Mouse (Mus musculus) frontal cortex, adult (tissue): ENCODE results near the gene Cir1.
A peak's percentile ranks its signal among the peaks of the same experiment; 100 is the strongest.

ENCODE experiments used
- ATAC-seq: cut with Nextera tagmentation; 2 replicates; pipeline ENCODE4 v1.9.2; 2017; ENCODE audit warnings: mild to moderate bottlenecking, moderate library complexity, mixed read lengths; ENCODE audit not compliant: low TSS enrichment

The Cir1 gene

GRCm38 (mm10) chr2:73301979-73302378, 10.5 kb downstream of the Cir1 start:
- ATAC-seq, result no peak

- no peak for ATAC-seq
Measured at GRCm38 (mm10) chr2:73298841-73299240, 13.7 kb downstream of the Cir1 start.

DNA sequence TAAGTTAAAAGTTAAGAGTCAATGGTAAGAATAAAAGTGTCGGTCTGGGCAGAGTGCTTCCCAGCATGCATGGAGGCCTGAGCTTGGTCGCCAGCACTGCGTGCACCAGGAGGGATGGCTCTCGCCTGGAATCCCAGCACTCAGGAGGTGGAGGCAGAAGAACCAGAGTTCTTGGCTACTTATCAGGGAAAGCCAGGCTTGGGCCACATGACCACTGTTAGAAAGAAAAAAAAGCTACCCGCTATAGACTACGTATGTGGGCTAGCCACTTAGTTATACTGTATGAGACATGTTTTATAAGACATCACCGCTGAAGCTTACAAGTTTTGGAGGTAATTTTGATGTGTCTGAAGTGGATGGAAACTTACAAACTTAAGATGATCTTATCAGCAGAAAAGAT, 14.3 kb downstream of the Cir1 start:
- no peak for ATAC-seq

- ATAC-seq, result no peak
Measured at GRCm38 (mm10) chr2:73295023-73295422, 17.5 kb downstream of the Cir1 start.

DNA sequence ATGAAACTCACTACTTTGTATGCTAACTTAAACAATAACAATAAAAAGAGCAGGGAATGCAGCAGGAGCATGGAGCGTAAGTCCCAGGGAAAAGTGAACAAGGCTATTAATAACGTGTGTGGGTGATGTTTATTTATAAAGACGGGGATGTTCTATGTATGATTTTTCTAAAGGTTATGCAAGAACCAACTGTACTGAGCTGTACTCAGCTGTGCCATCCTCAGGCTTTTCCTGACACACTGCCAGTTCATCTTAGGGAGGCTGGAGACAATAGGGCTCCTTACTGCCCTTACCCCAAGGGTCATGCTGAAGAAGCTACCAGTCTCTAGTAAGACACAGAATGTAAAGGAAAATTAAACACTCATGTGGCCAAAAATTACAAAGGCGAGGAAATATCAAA, 21.4 kb downstream of the Cir1 start:
- peak; percentile 72 for ATAC-seq

- 0 out of 2 replicates have a peak, but pooled peaks have one; percentile 57 for ATAC-seq
Measured at GRCm38 (mm10) chr2:73285630-73286029, 26.9 kb downstream of the Cir1 start.

GRCm38 (mm10) chr2:73281707-73282106, 30.8 kb downstream of the Cir1 start:
- no peak for ATAC-seq

DNA sequence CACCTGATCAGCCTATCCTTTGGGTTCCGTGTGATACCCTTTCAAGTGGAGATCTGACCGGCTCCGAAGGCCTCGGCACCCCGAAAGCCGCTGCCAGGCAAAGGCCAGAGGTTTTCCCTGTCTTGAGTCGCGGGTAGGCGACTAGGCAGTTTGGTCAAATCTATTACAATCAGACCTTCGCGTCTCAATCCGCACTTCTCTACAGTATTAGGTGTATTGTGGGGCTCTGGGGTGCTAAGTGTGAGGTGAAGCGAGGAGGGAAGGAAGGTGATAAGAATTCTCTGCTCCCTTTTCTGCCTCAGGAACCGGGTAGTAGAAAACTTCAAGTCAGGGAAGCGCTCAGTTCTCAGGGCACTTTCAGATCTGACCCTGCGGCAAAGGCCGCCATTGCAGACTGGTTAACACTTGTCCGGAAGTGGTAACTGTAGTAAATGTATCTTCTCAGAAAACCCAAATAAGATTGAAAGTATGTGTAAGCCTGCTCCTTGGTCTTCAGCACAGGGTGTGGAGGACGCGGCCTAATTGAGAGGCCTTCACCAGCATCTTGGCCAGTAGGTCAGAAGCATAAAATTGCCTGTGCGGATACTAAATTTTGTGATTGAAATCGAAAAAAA, 31.3 kb downstream of the Cir1 start:
- no peak for ATAC-seq

DNA sequence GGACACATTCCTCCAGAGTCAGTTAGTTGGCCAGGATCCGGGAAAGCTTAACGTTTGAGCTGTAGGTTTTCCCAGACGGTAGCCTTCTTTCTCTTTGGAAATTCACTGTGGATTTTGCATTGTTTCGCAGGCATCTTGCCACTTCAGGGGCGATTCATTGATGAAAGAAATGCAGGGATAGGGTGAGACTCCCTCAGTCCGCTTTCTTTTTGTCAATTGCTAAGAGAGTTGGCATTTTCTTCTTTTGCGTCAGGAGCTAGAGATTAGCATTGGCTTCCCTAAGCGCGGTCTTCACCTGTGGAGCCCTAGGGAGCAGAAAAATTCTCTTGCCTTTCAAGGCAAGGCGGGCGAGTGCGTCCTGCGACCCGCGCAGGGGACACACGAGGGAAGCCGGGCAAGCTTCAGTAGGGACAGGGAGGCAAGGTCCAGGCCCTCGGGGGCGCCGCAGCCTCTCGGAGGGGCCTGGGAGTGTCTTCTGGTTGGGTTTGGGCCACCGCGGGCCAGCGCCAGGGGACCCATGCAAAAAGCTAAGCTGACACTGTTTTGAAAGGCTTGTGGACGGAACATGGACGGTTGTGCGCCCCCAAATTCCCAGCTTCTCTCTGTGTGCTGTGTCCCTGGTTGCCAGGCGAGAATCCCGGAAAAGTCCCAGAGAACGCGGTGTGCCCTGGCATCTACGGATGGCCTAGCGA, 32.0 kb downstream of the Cir1 start:
- ATAC-seq, result no peak

DNA sequence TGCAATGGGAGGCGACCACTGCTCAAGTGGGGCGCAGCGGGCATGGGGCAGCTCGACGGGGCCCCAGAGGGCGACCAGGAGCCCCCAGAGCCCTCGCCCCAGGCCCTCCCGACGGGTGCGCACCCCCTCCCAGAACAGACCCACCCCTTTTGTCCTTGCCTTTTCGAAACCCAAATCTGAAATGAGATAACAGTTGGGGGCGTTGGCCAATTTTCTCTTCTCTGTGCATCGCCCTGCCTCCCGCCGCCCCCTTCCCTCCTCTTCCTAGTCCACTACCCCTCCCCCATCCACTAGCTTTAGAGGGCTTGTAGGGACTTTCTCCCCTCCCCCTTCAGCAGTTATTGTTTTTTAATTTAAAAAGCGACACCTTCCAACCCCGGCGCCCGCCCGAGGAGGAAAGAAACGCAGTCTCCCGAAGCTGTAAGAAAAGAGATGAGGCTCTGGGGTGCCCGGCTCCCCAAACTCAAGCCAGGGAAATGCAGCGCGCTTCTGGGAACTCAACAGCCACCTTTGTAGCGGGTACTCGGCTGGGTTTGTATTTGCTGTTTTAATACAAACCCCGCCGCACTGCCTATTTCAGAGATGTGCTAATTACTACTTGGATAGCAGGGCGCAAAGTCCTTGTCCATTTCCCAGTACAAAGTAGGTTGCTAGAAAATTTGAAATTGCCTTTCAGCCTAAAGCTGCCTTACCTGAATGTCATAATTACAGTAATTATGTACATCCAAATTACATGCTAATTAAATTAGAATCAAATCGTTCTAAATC, 33.0 kb downstream of the Cir1 start:
- ATAC-seq, result no peak

DNA sequence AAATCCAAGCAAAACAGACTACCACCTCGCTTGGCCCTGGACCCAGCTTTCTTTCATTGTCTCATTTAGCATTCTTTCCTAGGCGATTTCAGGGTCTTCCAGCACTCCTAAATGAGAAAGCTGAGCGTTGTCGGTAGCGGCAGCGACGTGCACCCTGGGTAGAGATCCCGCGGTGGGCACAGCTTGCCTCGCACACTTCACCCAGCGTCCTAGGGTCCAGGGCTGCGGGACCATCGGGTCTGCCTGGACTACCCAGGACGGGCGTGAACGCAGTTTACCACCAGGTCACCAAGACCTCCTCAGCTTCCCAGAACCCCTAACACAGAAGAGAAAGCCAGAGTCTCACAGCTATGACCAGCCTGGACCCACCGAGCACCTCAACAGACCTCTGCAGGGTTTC, 33.6 kb downstream of the Cir1 start:
- 0 out of 2 replicates have a peak, but pooled peaks have one; percentile 3 for ATAC-seq

GRCm38 (mm10) chr2:73278131-73278854, 34.2 kb downstream of the Cir1 start:
- ATAC-seq, result peak; percentile 81; the same call in 1 of the 2 replicates

DNA sequence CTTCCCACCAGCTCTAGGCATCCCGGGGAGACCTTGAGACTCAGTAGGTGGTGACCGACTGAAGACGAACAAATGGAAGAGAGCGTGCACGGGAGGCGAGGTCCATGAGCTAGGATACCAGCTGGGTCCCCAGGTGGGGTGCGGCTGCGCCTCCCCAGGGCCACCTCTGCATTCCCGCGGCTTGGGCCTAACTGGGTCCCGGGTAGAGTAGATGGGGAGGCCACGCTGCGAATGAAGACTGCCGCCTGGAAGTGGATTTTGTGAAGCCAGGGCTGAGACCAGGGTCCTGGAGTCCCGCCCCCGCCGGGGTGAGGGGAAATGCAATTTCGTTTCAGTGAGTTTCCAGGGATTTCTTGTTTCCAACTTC, 34.8 kb downstream of the Cir1 start:
- no peak for ATAC-seq

GRCm38 (mm10) chr2:73277021-73277708, 35.3 kb downstream of the Cir1 start:
- no peak for ATAC-seq

- no peak for ATAC-seq
Measured at GRCm38 (mm10) chr2:73276141-73276571, 36.3 kb downstream of the Cir1 start.

DNA sequence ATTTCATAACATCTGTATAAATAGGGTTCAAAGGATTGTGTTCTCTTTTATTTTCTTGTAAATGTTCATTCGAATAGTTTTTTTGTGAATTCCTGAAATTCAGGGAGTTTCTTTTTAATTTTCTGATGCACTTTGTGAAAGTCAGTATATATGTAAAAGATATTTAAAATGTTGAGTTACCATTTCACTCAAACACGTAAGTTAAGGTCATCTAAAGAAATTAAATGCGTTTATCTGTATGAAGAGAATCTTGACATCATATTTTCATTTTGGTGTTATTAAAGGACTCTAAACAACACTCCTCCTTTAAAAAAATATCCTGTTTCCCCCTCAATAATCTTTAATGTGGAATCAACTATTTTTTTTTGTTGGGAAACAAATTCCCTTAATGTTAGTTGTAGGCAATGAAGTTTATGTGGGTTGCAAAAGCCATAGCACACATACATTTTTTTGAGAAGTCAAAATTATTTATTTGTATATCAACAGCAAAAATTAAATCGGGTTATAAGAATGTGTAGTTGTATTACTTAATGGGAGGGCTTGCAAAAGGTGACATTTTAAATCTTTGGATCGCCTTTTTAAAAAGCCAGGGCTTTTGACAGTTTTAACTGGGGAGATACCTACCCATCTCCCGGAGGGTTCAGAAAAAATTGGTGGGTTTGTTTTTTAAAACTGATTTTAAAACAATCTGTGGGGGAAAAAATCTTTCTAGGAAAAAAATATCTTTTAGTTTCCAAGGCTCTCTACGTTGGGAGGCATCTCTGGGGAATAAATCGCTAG, 37.0 kb downstream of the Cir1 start:
- ATAC-seq, result no peak

DNA sequence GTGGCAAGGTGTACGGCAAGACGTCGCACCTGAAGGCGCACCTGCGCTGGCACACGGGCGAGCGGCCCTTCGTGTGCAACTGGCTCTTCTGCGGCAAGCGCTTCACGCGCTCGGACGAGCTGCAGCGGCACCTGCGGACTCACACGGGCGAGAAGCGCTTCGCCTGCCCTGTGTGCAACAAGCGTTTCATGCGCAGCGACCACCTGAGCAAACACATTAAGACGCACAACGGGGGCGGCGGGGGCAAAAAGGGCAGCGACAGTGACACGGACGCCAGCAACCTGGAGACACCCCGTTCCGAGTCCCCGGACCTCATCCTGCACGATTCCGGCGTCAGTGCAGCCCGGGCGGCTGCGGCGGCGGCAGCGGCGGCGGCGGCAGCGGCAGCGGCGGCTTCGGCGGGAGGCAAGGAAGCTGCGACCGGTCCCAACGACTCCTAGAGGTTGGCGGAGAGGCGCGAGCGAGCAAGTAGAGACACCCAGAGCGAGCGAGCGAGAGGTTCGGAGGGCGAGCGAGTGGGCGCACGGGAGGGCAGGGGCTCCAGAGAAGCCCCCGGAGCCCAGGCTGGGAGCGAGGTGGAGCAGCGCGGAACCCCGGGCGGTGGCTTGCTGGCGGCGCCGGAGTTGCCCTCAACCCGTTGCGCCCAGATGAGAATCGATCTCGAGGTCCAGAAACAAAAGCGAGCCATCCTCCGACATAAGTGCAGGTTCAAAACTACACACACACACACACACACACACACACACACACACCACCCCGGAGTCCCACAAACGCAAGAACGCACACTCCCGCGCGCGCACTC, 38.2 kb downstream of the Cir1 start:
- no peak for ATAC-seq

DNA sequence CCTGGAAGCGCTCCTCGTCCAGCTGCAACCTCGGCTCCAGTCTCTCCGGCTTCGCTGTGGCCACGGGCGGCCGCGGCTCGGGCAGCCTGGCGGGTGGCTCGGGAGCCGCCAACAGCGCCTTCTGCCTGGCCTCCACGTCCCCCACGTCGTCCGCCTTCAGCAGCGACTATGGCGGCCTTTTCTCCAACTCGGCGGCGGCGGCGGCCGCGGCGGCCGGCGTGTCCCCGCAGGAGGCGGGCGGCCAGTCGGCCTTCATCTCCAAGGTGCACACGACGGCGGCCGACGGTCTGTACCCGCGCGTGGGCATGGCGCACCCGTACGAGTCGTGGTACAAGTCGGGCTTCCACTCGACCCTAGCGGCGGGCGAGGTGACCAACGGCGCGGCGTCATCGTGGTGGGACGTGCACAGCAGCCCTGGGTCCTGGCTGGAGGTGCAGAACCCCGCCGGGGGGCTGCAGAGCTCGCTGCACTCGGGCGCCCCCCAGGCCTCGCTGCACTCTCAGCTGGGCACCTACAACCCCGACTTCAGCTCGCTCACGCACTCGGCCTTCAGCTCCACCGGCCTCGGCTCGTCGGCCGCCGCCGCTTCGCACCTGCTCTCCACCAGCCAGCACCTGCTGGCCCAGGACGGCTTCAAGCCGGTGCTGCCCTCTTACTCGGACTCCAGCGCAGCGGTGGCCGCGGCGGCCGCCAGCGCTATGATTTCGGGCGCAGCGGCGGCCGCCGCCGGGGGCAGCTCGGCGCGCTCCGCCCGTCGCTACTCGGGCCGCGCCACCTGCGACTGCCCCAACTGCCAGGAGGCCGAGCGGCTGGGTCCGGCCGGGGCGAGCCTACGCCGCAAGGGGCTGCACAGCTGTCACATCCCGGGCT, 39.0 kb downstream of the Cir1 start:
- no peak for ATAC-seq
